Mouse (Mus musculus) heart, postnatal 4 days (tissue): ENCODE data around the gene Mlh1. TPM values are rescaled to one million over a fixed set of nuclear protein-coding genes. Genes with fewer than 3 reads are reported as not detected.
A peak's percentile ranks its signal among the peaks of the same experiment; 100 is the strongest.

Source experiments
- DNase-seq: peaks from one replicate; pipeline ENCODE4 v3.0.0; 2021
- total RNA-seq, 2 experiments: library from RNA; stranded (reverse); gene quantifications; 2 replicates each; pipeline ENCODE4 v1.2.3; 2021

Gene Mlh1
- 10 to 100 TPM; 24.3 to 25.0 TPM for total RNA-seq

- DNase-seq = peak; percentile 100
These were observed at the start of gene Mlh1, which contains the start of gene Epm2aip1 for GRCm38 (mm10) chr9:111271434-111272160. Gene Mlh1 (minus strand): TSS chr9:111271791. Gene Epm2aip1 (plus strand): TSS chr9:111271929.

GRCm38 (mm10) chr9:111320912-111321311, 49.3 kb upstream of the Mlh1 start:
- DNase-seq = no peak

- DNase-seq = peak; percentile 61
These were observed 42.6 kb upstream of the Mlh1 start for GRCm38 (mm10) chr9:111314219-111314618.

GRCm38 (mm10) chr9:111313793-111314192, 42.2 kb upstream of the Mlh1 start:
- DNase-seq = no peak

- no peak for DNase-seq
These were observed 41.7 kb upstream of the Mlh1 start for GRCm38 (mm10) chr9:111313299-111313698.

GRCm38 (mm10) chr9:111312442-111313141, 41.0 kb upstream of the Mlh1 start:
- no peak for DNase-seq

- no peak for DNase-seq
These were observed 40.4 kb upstream of the Mlh1 start for GRCm38 (mm10) chr9:111311843-111312441.

- DNase-seq = peak; percentile 25
These were observed 39.6 kb upstream of the Mlh1 start, which contains the start of gene Trank1 for GRCm38 (mm10) chr9:111311031-111311842. Gene Trank1 (plus strand): TSS chr9:111311739.

- no peak for DNase-seq
These were observed 34.6 kb upstream of the Mlh1 start for GRCm38 (mm10) chr9:111306142-111306541.

- no peak for DNase-seq
These were observed 32.4 kb upstream of the Mlh1 start for GRCm38 (mm10) chr9:111304036-111304435.

- DNase-seq = no peak
These were observed 30.7 kb upstream of the Mlh1 start for GRCm38 (mm10) chr9:111302196-111302831.

- no peak for DNase-seq
These were observed 27.0 kb upstream of the Mlh1 start for GRCm38 (mm10) chr9:111298606-111299005.

GRCm38 (mm10) chr9:111296433-111296832, 24.8 kb upstream of the Mlh1 start:
- no peak for DNase-seq

- DNase-seq = no peak
These were observed 23.7 kb upstream of the Mlh1 start for GRCm38 (mm10) chr9:111295323-111295722.

- no peak for DNase-seq
These were observed 23.3 kb upstream of the Mlh1 start for GRCm38 (mm10) chr9:111294911-111295310.

- DNase-seq = no peak
These were observed 21.6 kb upstream of the Mlh1 start for GRCm38 (mm10) chr9:111293234-111293633.

- DNase-seq = no peak
These were observed 19.0 kb upstream of the Mlh1 start for GRCm38 (mm10) chr9:111290539-111291100.

GRCm38 (mm10) chr9:111289832-111290339, 18.3 kb upstream of the Mlh1 start:
- peak; percentile 94 for DNase-seq

GRCm38 (mm10) chr9:111289294-111289831, 17.8 kb upstream of the Mlh1 start:
- peak; percentile 27 for DNase-seq

- no peak for DNase-seq
These were observed 16.4 kb upstream of the Mlh1 start for GRCm38 (mm10) chr9:111287956-111288355.

GRCm38 (mm10) chr9:111286468-111286867, 14.9 kb upstream of the Mlh1 start:
- DNase-seq = no peak
